Comparison of ENCODE assay signal across 7 mouse cellular contexts in genomic region chr6:31664495-31664894, GRCm38 (mm10).
DNase-seq lines count a peak whose midpoint lies in the region; ATAC-seq and TF ChIP-seq lines count a peak whose summit lies in the region.

No protein-coding gene starts in this region.

- no peak overlapping the region for H3K27ac ChIP-seq in gastrocnemius, adult 2 months
- no peak overlapping the region for H3K27ac ChIP-seq in midbrain, embryonic 12.5 days (replicated peaks)

- peak; percentile 62; the same call in 1 of the 2 replicates for ATAC-seq in midbrain, embryonic 12.5 days (ENCODE audit: low FRiP score, low read depth)

- H3K9ac ChIP-seq in midbrain, embryonic 12.5 days (replicated peaks), result no peak overlapping the region

- 0 out of 2 replicates have a peak, but pooled peaks cover 3% of the 10 kb centered on the region for H3K4me1 ChIP-seq in midbrain, embryonic 12.5 days

- WGBS in midbrain, embryonic 12.5 days, result 24% methylated on average over 7 of the region's 7 CpGs

- no peaks in the 10 kb centered on the region for H3K36me3 ChIP-seq in midbrain, embryonic 12.5 days

- intact Hi-C loops in gastrocnemius, adult 2 months (cut with DNase I), result no loop called here
- intact Hi-C loops in left cerebral cortex, postnatal 4 days (cut with DNase I), result loop anchor here (5.0 to 10.0 kb wide), 4 partner anchors 270 to 1740 kb away; partner anchors contain the start of gene Plxna4

- peak; percentile 75 for DNase-seq in adrenal gland, adult 2 months
- peak; percentile 86 to 89 for DNase-seq in cerebellum, postnatal 25 days
- DNase-seq in gastrocnemius, adult 2 months, result peak; percentile 63
- DNase-seq in kidney, adult 18-20 months, result peak; percentile 74
- DNase-seq in left cerebral cortex, postnatal 4 days, result peak; percentile 82
- DNase-seq in spleen, adult 12 weeks (ENCODE audit: low spot score), result peak; percentile 42

- no peak overlapping the region for H3K4me2 ChIP-seq in midbrain, embryonic 12.5 days (replicated peaks)

- TF ChIP-seq CTCF in gastrocnemius, adult 2 months (IDR thresholded peaks at IDR 0.05), result peak; percentile 87

- peaks cover 9% of the 10 kb centered on the region for H3K27me3 ChIP-seq in midbrain, embryonic 12.5 days

- H3K4me3 ChIP-seq in gastrocnemius, adult 2 months, result no peak overlapping the region
- no peak overlapping the region for H3K4me3 ChIP-seq in midbrain, embryonic 12.5 days

- H3K9me3 ChIP-seq in midbrain, embryonic 12.5 days, result no peaks in the 10 kb centered on the region
